Mouse (Mus musculus): ENCODE measurements around the gene Pinlyp.

GRCm38 (mm10) chr7:24538154-24538553 lies 7.8 kb downstream of the Pinlyp start:
- TF ChIP-seq CTCF (IDR thresholded peaks at IDR 0.05) (peak; percentile 20; the same call in 1 of the 2 replicates), EP300 (IDR thresholded peaks at IDR 0.05) (no peak)
